Mouse (Mus musculus) cerebellum, postnatal 25 days (tissue): ENCODE results near the gene Zfp523.

ENCODE experiments used
- DNase-seq, 2 experiments: peaks; one replicate each; pipeline ENCODE4 v3.0.0; 2021; ENCODE audit warnings: mixed read lengths in 2 of 2

Zfp523 gene

DNA sequence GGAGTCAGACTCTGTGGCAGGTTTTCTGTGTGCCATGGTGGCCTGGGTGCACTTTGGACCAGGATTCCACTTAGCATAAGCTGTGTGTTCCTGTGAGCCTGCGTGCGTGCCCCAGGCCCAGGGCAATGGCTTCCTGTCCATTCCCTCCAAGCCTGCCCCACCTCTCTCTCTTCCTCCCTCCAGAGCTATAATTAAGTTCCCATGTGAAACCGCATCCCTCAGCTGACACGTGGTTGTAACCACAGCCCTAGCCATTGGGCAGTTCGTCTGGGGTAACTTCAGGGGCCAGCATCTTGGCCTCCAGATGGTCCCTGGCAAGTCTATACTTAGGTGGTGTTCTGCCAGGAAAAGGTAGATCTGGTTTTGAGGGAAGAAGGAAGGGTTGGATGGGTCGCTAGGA is 70.7 kb downstream of the Zfp523 start:
- DNase-seq: no peak

DNA sequence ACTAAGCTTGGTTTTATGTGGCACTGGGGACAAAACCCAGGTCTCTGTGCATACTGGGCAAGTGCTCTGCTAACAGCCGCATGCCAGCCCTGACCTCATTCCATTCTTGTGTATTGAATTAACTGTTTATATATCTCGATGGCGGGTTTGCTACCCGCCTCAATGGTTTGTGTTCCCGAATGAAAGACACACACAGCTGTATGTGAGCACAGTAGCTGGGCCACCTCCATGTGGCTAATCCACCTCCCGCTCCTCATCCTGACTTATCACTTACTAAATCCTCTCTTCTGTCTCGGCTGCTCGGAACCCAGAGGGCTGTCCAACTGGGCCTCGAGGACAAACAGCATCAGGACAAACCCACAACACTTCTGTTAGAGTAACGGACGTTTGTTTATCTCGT is 72.1 kb downstream of the Zfp523 start:
- DNase-seq: no peak

DNA sequence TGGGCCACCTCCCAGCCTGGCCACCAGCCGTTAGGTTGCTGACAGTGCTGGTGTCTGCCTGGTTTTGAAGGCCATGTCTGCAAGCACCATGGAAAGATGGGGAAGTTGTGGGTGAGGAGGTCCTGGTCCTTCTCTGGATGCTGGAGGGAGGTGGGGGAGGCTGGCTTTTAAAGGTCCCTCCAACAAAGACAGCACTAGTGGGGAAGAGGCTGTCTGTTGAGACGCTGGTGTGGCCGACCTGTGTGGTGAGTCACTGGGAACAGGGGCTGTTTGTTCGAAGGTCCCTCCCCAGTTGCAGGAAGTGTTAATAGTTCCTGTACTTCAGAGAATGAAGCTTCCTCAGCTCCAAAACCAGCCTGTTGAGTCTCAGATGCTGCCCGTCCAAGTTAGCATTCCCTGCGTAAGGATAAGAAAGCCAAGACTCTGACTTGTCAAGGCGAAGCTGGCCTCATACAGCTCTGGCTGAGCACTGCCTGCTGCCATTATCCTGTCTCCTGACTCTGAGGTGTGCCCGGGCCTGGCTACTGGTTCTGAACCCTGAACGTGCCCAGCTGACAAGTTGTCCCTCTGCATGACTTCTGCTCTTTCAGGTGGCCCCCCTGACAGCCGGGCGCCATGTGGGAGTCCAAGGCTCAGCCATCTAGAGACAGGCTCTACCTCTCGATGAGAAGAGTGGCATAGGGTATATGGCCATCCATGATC is 74.8 kb downstream of the Zfp523 start:
- no peak for DNase-seq

DNA sequence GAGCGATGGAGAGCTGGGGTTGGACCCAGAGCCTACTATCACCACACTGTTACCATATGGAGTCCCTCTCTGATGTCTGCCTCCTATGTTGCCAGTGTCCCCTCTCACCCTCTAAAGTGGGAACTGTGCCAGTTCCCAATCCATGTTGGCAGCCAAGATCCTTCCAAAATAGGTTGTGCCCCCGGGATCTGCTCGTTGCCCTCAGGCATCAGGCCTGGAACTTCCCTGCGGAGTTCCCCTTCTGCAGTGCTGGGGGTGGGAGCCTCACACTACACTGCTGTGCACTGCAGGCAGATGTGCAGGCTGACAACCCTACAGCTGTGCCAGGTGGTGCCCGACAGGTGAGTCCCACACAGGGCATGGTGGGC is 75.3 kb downstream of the Zfp523 start:
- DNase-seq: no peak

DNA sequence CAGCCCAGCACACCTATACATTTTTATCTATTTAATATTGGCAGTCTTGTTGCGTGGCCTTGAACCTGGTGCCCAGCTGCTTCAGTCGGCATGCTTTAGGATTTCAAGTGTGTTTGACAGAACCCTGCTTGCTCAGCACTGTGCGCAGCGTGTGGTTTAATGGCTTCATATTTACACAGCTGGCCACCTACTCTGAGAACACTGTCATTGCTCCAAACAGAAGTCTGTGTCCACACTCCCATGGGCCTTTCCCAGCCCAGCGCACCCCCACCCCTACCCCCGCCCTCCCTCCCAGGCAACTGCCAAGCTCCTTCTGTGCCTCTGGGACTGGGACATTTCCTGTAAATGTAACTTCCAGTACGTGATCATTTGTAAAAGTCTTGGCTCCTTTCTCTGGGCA is 76.3 kb downstream of the Zfp523 start:
- no peak for DNase-seq

DNA sequence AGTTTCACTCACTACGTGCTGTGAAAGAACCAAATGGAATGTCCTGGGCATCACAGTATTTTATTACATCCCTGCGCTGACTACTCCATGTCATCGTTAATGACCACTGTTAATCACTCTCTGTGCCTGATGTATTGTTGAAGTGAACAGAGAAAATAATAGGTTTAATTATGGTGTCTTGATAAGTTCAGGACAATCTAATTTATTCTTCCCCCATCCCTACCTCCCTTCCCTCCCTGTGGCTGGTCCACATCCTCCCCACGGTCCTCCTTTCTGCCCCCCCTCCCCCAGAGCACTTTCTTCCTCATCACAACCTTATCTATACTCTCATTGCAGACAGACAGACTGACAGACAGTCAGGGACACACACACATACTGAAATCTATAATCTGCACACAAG is 77.9 kb downstream of the Zfp523 start:
- no peak for DNase-seq
